Mouse (Mus musculus): ENCODE results near the gene Snrnp35. TPM values are rescaled to one million over a fixed set of nuclear protein-coding genes. Genes with fewer than 3 reads are reported as not detected.

Snrnp35 gene
- polyA plus RNA-seq, 1 experiment from 2014 or later, result 24.9 TPM

DNA sequence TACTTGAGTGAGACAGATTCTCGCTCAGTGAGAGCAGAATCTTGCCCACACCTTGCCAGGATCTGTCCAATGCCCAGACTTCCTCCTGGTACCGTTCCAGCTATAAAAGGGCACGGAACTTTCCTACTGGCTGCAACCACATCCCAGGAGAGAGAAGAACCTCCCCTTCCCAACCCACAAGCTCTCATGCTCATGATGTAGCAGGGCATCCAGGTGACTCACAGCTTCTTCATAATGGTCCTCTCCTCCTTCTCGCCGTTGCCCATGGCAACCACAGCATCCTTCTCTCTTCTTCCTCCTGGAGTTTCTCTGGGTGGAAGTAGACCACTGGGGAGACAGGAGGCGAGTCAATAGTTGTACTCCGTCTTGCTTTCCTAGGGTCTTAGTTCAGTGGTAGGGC is 14.6 kb upstream of the Snrnp35 start:
- no peak overlapping the region for H3K9ac ChIP-seq (replicated peaks)

DNA sequence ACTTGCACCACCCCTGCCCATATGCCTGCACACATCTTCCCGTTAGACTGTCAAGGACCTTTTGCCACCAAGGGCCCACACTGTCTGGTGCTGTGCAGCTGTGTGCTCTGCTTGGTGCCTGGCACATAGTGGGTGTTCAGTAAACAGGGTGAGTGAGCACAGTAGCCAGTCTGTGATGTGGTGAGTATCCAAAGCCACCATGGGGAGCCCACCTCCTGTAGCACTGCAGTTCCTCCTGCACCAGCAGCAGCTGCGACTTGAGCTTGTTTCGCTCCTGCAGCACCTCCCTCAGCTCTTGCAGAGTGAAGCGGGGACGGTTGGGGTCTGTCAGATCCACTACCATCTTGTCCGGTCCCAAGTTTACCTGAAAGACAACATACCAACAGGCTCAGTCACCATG is 13.4 kb upstream of the Snrnp35 start:
- 94% methylated on average over 6 of the region's 6 CpGs for WGBS
- ATAC-seq (replicated peaks), result no peak
- H3K4me1 ChIP-seq, result no peaks in the 10 kb centered on the region
- H3K9me3 ChIP-seq, result no peaks in the 10 kb centered on the region
- no peak overlapping the region for H3K4me2 ChIP-seq (replicated peaks)
- peaks cover 10% of the 10 kb centered on the region; the same call in 1 of the 2 replicates for H3K36me3 ChIP-seq
- no peak overlapping the region for H3K27ac ChIP-seq (replicated peaks)
- H3K27me3 ChIP-seq, result no peaks in the 10 kb centered on the region
- no peak overlapping the region for H3K4me3 ChIP-seq
- no peak overlapping the region for H3K9ac ChIP-seq (replicated peaks)

More for the DNA sequence above, 14.6 kb upstream of the Snrnp35 start:
- Histone ChIP-seq H3K27me3 (no peaks in the 10 kb centered on the region), H3K9me3 (no peaks in the 10 kb centered on the region), H3K4me2 (replicated peaks) (no peak overlapping the region), H3K4me3 (no peak overlapping the region), H3K4me1 (no peaks in the 10 kb centered on the region), H3K27ac (replicated peaks) (no peak overlapping the region), H3K36me3 (peaks cover 17% of the 10 kb centered on the region)
- no peak for ATAC-seq (replicated peaks)
- WGBS, result 95% methylated on average over 7 of the region's 7 CpGs

DNA sequence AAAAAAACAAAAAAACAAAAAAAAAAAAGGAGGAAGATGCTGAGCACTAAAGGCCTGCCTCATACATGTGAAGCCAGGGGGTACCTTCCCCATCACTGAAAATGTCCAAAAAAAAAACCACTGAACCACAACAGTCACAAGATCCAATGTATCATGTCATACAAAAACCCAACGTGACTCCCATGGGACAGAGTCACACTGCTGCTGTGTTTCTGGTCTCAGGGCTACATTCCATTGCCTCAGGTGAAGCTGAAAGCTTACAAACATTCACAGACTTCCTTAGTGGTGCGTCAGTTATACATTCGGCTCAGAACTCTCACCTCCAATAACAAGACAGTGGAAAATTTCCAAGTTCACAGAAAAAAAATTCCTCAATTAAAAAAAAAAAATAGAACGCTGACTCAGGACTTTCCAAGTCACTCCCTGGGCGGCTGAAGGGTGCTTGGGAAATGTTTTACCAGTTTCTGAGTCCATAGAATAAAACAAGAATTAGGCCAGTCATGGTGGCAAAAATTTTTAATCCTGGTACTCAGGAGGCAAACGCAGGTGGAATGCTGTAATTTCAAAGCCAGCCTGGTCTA is 12.3 kb upstream of the Snrnp35 start:
- H3K9me3 ChIP-seq, result no peaks in the 10 kb centered on the region
- peaks cover 10% of the 10 kb centered on the region; the same call in 1 of the 2 replicates for H3K36me3 ChIP-seq
- no peak for ATAC-seq (replicated peaks)
- H3K4me1 ChIP-seq, result peaks cover 4% of the 10 kb centered on the region; the same call in 1 of the 2 replicates
- no peak overlapping the region for H3K9ac ChIP-seq (replicated peaks)
- no peak overlapping the region for H3K27ac ChIP-seq (replicated peaks)
- 84% methylated on average over 6 of the region's 6 CpGs for WGBS
- no peak overlapping the region for H3K4me3 ChIP-seq
- no peaks in the 10 kb centered on the region for H3K27me3 ChIP-seq
- no peak overlapping the region for H3K4me2 ChIP-seq (replicated peaks)

DNA sequence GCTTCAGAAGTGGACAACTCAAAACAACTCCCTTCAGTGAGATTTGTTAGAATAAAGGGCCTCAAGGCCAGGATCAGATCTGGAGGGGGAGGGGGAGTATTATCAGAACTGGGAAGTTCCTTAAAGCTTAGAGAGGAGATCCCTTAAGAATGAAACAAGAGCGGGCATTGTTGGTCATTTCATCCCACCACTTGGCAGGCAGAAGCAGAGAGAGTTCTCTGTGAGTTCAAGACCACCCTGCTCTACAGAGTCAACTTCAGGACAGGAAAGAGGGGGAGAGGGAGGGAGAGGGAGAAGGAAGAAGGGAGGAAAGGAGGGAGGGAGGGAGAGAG is 4.1 kb upstream of the Snrnp35 start:
- H3K9me3 ChIP-seq, result no peaks in the 10 kb centered on the region
- H3K9ac ChIP-seq (replicated peaks), result no peak overlapping the region

DNA sequence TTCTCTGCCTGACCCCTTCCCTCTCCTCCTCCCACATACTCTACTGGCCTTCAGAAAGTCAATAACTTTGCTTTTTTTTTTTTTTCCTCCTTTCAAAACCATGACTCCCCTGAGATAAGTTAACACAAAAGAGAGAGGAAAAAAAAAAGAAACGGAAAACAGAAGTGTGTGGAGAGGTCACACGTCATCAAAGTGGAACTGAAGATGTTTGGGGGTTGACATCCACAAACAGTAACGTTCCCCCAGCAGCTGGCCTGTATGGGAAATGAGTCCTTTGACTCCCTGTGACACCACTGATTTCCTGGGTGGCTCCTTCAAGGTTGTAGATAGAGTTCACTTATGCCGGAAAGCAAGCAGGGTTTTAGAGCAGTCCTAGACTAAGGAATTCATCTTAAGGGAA is 2.8 kb upstream of the Snrnp35 start:
- Histone ChIP-seq H3K9me3 (no peaks in the 10 kb centered on the region), H3K4me1 (peaks cover 40% of the 10 kb centered on the region), H3K27me3 (no peaks in the 10 kb centered on the region), H3K4me2 (replicated peaks) (no peak overlapping the region), H3K27ac (replicated peaks) (no peak overlapping the region), H3K9ac (replicated peaks) (no peak overlapping the region), H3K4me3 (no peak overlapping the region), H3K36me3 (no peaks in the 10 kb centered on the region)
- ATAC-seq (replicated peaks), result no peak
- 86% methylated on average over 4 of the region's 4 CpGs for WGBS

More for the DNA sequence above, 4.1 kb upstream of the Snrnp35 start:
- no peaks in the 10 kb centered on the region for H3K36me3 ChIP-seq
- ATAC-seq (replicated peaks), result no peak
- 0 out of 2 replicates have a peak overlapping the region, but pooled peaks have one; percentile 29 for H3K27ac ChIP-seq (replicated peaks)
- 81% methylated on average over 1 of the region's 1 CpGs for WGBS
- H3K4me1 ChIP-seq, result peaks cover 30% of the 10 kb centered on the region
- H3K4me2 ChIP-seq (replicated peaks), result peak overlapping the region; percentile 73
- peak overlapping the region; percentile 59; the same call in 1 of the 2 replicates for H3K4me3 ChIP-seq
- H3K27me3 ChIP-seq, result no peaks in the 10 kb centered on the region

DNA sequence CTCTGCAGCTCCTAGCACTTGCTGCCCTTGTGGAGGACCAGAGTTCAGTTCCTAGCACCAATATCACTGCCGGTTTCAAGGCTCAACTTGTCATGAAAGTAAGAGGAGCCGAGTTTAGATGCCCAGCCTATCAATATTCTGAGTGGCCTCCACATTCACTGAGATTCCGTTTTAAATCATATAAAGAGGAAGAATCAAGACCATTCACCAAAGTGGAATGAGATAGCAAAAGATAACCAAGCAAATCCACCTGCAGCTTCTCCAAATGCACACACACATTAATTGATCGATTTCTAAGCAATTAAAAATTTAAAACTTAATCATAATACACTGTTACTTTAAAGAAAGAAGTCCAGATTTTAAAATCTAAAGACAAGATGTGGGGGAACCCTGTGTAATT is 1.2 kb upstream of the Snrnp35 start:
- Histone ChIP-seq H3K9ac (replicated peaks) (no peak overlapping the region), H3K27me3 (no peaks in the 10 kb centered on the region), H3K4me3 (no peak overlapping the region), H3K4me1 (peaks cover 31% of the 10 kb centered on the region), H3K27ac (replicated peaks) (no peak overlapping the region), H3K36me3 (no peaks in the 10 kb centered on the region), H3K4me2 (replicated peaks) (no peak overlapping the region), H3K9me3 (no peaks in the 10 kb centered on the region)
- ATAC-seq (replicated peaks), result no peak
- WGBS, result 89% methylated on average over 4 of the region's 4 CpGs

DNA sequence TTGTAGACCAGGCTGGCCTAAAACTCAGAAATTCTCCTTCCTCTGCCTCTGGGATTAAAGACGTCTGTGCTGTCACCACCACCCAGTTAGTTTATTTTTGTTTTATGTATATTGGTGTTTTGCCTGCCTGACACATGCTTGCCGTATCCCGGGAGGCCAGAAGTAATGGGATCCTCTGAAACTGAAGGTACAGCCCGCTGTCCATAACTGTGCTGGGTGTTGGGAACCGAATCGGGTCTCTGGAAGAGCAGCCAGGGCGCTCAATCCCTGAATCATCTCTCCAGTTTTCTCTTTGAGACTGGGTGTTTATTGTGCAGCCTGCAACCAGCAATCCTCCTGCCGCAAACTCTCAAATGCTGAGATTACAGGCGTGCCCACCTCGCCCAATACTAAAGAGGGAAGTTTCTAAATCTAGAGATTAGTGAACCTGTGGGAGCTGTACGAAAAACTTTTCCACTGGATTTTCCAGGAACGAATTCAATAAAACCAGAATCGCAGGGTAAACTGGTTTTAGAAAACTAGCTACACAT is 433 bp upstream of the Snrnp35 start:
- Histone ChIP-seq H3K9me3 (no peaks in the 10 kb centered on the region), H3K4me1 (peaks cover 24% of the 10 kb centered on the region), H3K4me2 (replicated peaks) (peak overlapping the region; percentile 64), H3K36me3 (no peaks in the 10 kb centered on the region), H3K27me3 (no peaks in the 10 kb centered on the region), H3K9ac (replicated peaks) (peak overlapping the region; percentile 87), H3K27ac (replicated peaks) (peak overlapping the region; percentile 100), H3K4me3 (peak overlapping the region; percentile 89)
- no peak for ATAC-seq (replicated peaks)
- 5% methylated on average over 13 of the region's 13 CpGs for WGBS

DNA sequence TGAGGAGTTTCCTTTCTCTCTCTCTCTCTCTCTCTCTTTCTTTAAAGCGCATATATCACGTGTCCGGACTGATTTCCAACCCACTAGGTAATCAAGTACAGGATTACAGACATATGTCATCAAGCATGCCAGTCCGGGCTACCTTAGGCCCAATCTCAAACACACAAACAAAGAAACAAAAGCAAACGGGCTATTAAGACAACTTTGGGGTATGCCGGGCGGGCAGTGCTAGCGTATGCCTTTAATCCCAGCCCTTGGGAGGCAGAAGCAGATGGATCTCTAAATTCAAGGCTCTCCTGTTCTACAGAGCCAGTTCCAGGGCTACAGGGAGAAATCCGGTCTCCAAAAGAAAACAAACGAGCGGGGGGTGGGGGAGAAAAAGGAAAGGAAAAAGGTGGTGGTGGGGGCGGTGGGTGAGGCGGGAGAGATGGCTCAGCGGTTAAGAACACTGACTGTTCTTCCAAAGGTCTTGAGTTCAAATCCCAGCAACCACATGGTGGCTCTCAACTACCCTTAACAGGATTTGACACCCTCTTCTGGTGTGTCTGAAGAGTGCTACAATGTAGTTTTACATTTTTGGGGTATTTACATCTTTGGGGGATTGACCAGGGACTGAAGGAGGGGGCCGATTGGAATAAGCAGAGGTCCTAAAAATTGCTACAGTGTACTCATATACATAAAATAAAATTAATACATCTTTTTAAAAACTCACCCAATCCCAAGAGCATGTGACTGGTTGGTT is 892 bp downstream of the Snrnp35 start:
- WGBS, result 7% methylated on average over 15 of the region's 15 CpGs
- peak overlapping the region; percentile 89 for H3K4me3 ChIP-seq
- H3K27me3 ChIP-seq, result no peaks in the 10 kb centered on the region
- H3K9me3 ChIP-seq, result no peaks in the 10 kb centered on the region
- H3K36me3 ChIP-seq, result no peaks in the 10 kb centered on the region
- peaks cover 15% of the 10 kb centered on the region for H3K4me1 ChIP-seq
- H3K4me2 ChIP-seq (replicated peaks), result peak overlapping the region; percentile 64
- peak overlapping the region; percentile 87 for H3K9ac ChIP-seq (replicated peaks)
- peak overlapping the region; percentile 100 for H3K27ac ChIP-seq (replicated peaks)
- peak; percentile 69 for ATAC-seq (replicated peaks)

DNA sequence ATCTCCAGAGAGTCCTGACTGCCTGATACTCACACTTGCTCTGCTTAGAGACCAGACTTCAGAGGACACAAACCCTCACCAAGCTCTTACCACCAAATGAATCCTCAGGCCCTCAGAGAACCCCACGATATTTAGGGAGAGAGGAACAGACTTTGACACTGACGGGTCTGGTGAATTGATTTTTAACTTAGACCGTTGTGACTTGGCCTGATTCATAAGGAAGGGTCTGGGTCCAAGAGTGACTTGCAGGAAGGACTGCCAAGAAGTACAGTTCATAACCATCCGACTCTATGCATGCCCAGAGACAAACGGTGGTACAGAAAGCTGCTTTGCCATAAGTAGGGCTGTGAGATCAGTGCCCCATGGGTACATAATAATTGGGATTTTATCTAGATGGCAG is 2.7 kb downstream of the Snrnp35 start:
- Histone ChIP-seq H3K27me3 (no peaks in the 10 kb centered on the region), H3K36me3 (peaks cover 7% of the 10 kb centered on the region; the same call in 1 of the 2 replicates), H3K4me2 (replicated peaks) (no peak overlapping the region), H3K4me1 (peaks cover 14% of the 10 kb centered on the region), H3K4me3 (no peak overlapping the region), H3K9ac (replicated peaks) (no peak overlapping the region), H3K9me3 (no peaks in the 10 kb centered on the region), H3K27ac (replicated peaks) (no peak overlapping the region)
- 89% methylated on average over 5 of the region's 5 CpGs for WGBS
- ATAC-seq (replicated peaks), result no peak

DNA sequence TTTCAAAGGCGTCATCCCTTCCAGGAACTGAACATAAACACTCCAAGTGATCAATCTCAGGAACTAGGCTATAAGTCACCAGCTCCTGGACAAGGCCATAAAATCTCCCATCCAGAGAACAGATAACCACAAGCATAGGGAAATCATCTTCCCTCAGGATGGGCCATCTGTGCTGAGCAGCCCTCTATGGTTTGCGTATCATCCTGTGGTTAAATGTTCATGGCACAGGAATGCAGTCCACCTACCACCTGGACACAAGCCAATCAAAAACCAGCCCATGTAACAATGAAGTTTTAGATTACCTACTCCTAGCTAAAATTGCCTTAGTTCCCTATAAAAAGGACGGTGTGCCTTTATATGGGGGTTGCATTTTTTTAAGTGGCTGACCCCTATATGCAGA is 6.0 kb downstream of the Snrnp35 start:
- Histone ChIP-seq H3K36me3 (peaks cover 20% of the 10 kb centered on the region), H3K4me3 (no peak overlapping the region), H3K9me3 (no peaks in the 10 kb centered on the region), H3K27ac (replicated peaks) (no peak overlapping the region), H3K27me3 (no peaks in the 10 kb centered on the region), H3K4me1 (peaks cover 9% of the 10 kb centered on the region), H3K9ac (replicated peaks) (no peak overlapping the region), H3K4me2 (replicated peaks) (no peak overlapping the region)
- no peak for ATAC-seq (replicated peaks)
- WGBS, result 94% methylated on average over 3 of the region's 3 CpGs

DNA sequence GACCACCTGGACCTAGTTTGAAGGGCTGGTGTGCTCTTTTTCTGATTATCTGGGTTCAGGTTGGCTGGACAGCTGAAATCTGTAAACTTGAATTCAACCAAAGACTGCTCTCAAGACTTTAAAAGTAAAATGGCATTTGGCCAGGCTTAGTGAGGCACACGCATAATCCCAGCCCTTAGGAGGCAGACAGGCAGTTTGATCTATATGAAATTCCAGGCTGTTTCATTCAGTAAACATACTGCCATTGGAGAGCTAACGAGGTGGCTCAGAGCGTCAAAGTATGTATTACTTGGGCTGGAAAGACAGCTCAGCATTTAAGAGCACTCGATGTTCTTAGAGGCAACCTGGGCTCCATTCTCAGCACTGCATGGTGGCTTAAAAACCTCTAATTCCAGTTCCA is 8.8 kb downstream of the Snrnp35 start:
- Histone ChIP-seq H3K27ac (replicated peaks) (no peak overlapping the region), H3K4me2 (replicated peaks) (no peak overlapping the region), H3K9me3 (no peaks in the 10 kb centered on the region), H3K9ac (replicated peaks) (no peak overlapping the region), H3K36me3 (peaks cover 20% of the 10 kb centered on the region), H3K4me3 (no peak overlapping the region), H3K27me3 (no peaks in the 10 kb centered on the region), H3K4me1 (peaks cover 11% of the 10 kb centered on the region)
- 45% methylated on average over 4 of the region's 4 CpGs for WGBS
- no peak for ATAC-seq (replicated peaks)

DNA sequence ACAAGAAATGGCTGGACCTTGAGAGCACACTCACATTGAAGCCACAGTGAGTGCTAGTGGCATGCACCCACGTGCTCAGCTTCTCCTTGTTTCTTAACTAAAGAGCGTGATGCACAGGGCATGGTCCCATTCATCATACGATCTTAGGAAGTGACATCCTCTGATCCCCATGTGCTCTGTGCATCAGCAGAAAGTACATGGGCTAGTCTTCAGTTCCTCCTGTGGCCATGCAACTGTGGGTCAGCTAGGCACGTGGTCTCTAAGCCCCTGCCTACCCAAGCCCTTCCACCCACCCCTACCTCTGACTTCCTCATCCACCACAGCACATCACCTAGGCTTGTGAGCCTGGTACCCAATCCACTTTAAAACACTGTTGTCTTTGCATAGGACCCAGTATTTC is 9.7 kb downstream of the Snrnp35 start:
- no peak overlapping the region for H3K4me3 ChIP-seq
- ATAC-seq (replicated peaks), result no peak
- no peak overlapping the region for H3K9ac ChIP-seq (replicated peaks)
- no peak overlapping the region for H3K27ac ChIP-seq (replicated peaks)
- H3K4me1 ChIP-seq, result peaks cover 11% of the 10 kb centered on the region
- no peaks in the 10 kb centered on the region for H3K9me3 ChIP-seq
- H3K36me3 ChIP-seq, result peaks cover 20% of the 10 kb centered on the region
- WGBS, result 89% methylated on average over 4 of the region's 4 CpGs
- no peak overlapping the region for H3K4me2 ChIP-seq (replicated peaks)
- H3K27me3 ChIP-seq, result no peaks in the 10 kb centered on the region
